Mouse (Mus musculus): Measurements from ENCODE around the gene Maml3. TPM values are rescaled to one million over a fixed set of nuclear protein-coding genes. Genes with fewer than 3 reads are reported as not detected.

Maml3 gene
- polyA plus RNA-seq, 1 experiment from 2014 or later, result 5.2 TPM

DNA sequence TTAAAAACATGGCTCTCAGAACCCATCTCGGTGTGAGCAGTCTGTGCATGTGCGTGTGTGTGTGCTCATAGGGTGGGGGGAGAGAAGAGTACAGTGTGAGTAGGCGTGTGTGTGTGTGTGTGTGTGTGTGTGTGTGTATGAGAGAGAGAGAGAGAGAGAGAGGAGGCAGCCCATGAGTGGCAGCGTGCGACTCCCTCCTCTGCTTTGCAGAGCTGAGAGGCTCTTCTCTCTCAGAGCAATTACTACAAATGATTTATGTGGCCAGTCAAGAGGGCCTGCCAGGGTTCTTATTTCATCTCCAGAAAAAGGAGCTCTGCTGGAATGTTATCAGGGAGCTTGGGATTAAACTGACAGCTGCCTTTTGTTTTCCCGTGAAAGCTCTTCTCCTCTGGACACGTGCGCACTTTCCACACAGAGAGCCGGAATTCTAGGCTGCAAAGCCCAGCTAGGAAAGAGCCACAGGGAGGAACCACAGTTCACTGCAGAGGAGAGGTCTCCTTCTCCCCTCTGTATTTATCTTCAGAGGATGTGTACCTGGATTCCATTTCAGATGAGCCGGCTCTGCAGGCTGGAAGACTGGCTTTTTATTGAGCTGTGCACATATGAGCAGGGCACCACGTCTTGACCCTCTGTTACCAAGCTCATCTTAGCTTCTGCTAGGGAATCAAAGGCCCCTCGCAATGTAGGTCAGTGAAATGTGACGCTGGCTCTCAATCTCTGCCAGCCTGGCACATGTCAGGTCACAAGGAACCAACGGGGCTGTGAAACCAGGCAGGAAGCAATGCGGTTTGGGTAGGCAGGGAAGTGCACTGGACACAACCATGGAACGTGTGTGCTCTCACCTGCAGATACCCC lies 325.9 kb downstream of the Maml3 start:
- Histone ChIP-seq H3K9me3 (no peaks in the 10 kb centered on the region), H3K4me2 (no peak overlapping the region), H3K27me3 (replicated peaks) (no peaks in the 10 kb centered on the region), H3K36me3 (no peaks in the 10 kb centered on the region), H3K4me1 (peaks cover 12% of the 10 kb centered on the region), H3K4me3 (replicated peaks) (no peak overlapping the region), H3K27ac (peak overlapping the region; percentile 52; the same call in 1 of the 2 replicates), H3K9ac (no peak overlapping the region)
- 15% methylated on average over 16 of the region's 16 CpGs for WGBS
- ATAC-seq (ENCODE audit: insufficient read depth, low FRiP score, low read depth), result peak; percentile 47; the same call in 1 of the 2 replicates

DNA sequence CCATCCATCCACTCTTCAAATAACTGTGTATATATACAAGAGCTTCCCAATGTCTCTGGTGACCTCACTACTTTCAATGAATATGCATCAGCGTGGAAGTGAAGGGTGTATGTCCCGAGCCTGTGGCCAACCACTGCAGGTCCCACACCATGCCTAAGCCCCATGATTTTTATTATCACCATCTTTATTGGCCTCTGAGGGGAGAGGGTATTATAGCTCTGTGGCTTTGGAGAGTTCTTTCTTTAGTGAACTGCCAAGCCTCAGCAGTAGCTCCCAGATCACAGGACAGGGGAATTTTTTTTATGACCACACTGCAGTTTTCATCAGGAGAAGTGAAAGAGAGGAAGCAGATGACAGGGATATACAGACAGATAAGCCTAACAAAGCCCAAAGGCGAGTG lies 326.7 kb downstream of the Maml3 start:
- no peak for ATAC-seq (ENCODE audit: insufficient read depth, low FRiP score, low read depth)
- H3K27ac ChIP-seq, result peak overlapping the region; percentile 52; the same call in 1 of the 2 replicates
- H3K36me3 ChIP-seq, result no peaks in the 10 kb centered on the region
- WGBS, result 72% methylated on average over 3 of the region's 3 CpGs
- H3K27me3 ChIP-seq (replicated peaks), result no peaks in the 10 kb centered on the region
- no peaks in the 10 kb centered on the region for H3K9me3 ChIP-seq
- no peak overlapping the region for H3K4me2 ChIP-seq
- peaks cover 12% of the 10 kb centered on the region for H3K4me1 ChIP-seq
- H3K4me3 ChIP-seq (replicated peaks), result no peak overlapping the region
- no peak overlapping the region for H3K9ac ChIP-seq

DNA sequence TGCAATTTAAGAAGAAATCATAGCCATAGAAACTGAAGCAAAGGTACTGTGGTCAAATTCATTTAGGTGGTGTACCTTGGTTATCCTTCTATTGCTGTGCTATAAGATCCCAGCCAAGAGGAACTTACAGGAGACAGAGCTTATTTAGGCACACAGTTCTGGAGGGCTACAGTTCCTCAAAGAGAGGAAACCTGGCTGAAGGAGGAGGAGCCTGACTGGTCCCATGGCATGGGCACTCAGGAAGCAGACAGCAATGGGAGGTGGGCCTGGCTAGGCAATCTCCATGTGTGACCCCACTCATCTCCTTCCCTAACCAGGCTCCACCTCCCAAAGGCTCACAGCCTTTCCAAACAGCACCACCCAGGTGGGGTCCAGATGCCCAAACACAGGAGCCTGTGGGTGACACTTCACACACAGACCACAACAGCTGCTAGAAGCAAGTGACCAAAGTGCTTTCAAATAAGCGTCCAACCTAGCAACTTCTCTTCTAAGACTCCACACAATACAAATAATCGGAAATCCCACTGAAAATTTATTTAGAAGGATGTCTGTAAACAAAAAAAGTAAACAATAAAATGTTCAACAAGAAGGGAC lies 328.8 kb downstream of the Maml3 start:
- no peaks in the 10 kb centered on the region for H3K9me3 ChIP-seq
- 77% methylated on average over 2 of the region's 2 CpGs for WGBS

DNA sequence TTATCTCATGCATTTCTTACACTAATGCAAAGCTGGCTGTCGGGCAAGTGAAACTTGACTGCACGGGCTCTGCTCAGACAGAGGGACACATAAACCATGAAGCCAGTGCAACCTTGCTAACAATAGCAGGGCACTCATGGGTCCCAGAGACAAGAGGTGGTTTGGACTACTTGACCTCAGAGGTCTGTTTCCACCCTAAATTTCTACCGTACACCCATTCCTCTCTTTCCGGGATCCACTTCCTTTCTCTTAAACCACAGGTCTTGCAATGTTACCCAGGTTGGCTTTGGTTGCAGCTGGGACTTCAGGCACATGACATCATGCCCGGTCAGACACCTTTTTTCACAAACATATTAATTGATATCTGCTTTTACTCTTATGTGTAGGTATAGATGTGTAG lies 331.3 kb downstream of the Maml3 start:
- H3K27ac ChIP-seq, result no peak overlapping the region
- H3K9ac ChIP-seq, result no peak overlapping the region
- H3K4me1 ChIP-seq, result peaks cover 6% of the 10 kb centered on the region
- no peak for ATAC-seq (ENCODE audit: insufficient read depth, low FRiP score, low read depth)
- no peak overlapping the region for H3K4me2 ChIP-seq
- no peaks in the 10 kb centered on the region for H3K27me3 ChIP-seq (replicated peaks)
- H3K4me3 ChIP-seq (replicated peaks), result no peak overlapping the region
- no peaks in the 10 kb centered on the region for H3K9me3 ChIP-seq
- no peaks in the 10 kb centered on the region for H3K36me3 ChIP-seq
- 78% methylated on average over 5 of the region's 5 CpGs for WGBS

More for the DNA sequence above, 328.8 kb downstream of the Maml3 start:
- no peaks in the 10 kb centered on the region for H3K36me3 ChIP-seq
- no peak overlapping the region for H3K4me2 ChIP-seq
- peaks cover 12% of the 10 kb centered on the region for H3K4me1 ChIP-seq
- H3K27ac ChIP-seq, result no peak overlapping the region
- no peak overlapping the region for H3K4me3 ChIP-seq (replicated peaks)
- H3K27me3 ChIP-seq (replicated peaks), result no peaks in the 10 kb centered on the region
- H3K9ac ChIP-seq, result no peak overlapping the region
- ATAC-seq (ENCODE audit: insufficient read depth, low FRiP score, low read depth), result no peak

DNA sequence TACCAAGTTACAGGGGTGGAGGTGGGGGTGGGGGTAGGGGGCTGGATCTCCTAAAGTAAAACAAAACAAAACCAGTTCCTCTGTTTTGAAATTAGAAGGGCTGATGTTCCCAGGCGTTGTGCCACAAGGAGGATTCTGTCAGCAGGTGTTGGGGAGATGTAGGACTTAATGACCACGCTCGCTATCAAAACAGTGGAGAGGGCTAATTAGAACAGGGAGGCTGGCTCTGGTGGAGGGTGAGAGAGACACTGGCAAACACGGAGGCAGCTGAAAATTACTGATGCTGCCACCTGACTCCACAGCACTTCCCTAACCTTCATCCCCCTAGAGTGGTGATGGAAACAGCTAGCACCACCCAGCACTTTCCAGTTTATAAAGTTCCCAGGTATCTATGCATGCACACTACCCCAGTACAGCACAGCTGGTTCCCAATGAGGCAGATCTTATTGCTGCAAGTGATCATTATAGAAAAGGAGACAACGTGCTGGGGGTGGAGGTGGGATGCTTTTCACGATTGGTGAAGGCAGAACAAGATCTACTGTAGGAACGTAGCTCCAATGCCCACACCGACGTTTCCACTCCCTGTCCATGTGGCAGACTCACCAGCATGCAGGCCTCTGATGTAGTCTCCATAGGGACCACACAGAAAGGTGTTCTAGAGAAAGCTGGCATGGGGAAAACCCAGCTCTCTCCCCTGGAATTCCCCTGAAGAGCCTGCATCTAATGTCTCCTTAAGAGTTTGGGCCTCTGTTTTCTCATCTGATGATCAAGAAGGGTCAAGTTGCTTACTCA lies 332.8 kb downstream of the Maml3 start:
- Histone ChIP-seq H3K36me3 (no peaks in the 10 kb centered on the region), H3K4me3 (replicated peaks) (no peak overlapping the region), H3K27ac (no peak overlapping the region), H3K9me3 (no peaks in the 10 kb centered on the region), H3K4me1 (no peaks in the 10 kb centered on the region), H3K4me2 (no peak overlapping the region), H3K27me3 (replicated peaks) (no peaks in the 10 kb centered on the region), H3K9ac (no peak overlapping the region)
- no peak for ATAC-seq (ENCODE audit: insufficient read depth, low FRiP score, low read depth)
- 69% methylated on average over 9 of the region's 9 CpGs for WGBS

DNA sequence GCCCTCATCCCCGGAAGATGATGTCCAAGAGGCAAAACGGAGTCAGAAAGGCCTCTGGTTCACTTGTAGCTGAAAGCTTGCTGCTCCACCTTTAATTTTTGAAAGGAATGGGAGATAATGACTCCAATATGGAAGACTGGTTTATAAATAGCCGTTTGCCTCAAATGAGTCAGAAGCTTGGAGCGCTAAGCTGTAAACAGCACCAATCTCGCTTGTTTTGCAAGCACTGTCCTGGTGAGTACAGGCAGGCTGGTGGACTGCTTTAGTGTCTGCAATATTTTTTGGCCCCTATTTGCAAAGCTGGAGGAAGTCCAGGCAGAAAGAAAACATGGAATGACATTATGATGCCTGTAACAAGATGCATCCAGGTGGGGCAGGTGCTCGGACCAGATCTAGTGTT lies 335.7 kb downstream of the Maml3 start:
- H3K9ac ChIP-seq, result no peak overlapping the region
- no peak for ATAC-seq (ENCODE audit: insufficient read depth, low FRiP score, low read depth)
- H3K9me3 ChIP-seq, result no peaks in the 10 kb centered on the region
- H3K36me3 ChIP-seq, result no peaks in the 10 kb centered on the region
- H3K4me1 ChIP-seq, result no peaks in the 10 kb centered on the region
- no peak overlapping the region for H3K4me2 ChIP-seq
- WGBS, result 86% methylated on average over 6 of the region's 6 CpGs
- no peak overlapping the region for H3K4me3 ChIP-seq (replicated peaks)
- no peak overlapping the region for H3K27ac ChIP-seq
- H3K27me3 ChIP-seq (replicated peaks), result no peaks in the 10 kb centered on the region

DNA sequence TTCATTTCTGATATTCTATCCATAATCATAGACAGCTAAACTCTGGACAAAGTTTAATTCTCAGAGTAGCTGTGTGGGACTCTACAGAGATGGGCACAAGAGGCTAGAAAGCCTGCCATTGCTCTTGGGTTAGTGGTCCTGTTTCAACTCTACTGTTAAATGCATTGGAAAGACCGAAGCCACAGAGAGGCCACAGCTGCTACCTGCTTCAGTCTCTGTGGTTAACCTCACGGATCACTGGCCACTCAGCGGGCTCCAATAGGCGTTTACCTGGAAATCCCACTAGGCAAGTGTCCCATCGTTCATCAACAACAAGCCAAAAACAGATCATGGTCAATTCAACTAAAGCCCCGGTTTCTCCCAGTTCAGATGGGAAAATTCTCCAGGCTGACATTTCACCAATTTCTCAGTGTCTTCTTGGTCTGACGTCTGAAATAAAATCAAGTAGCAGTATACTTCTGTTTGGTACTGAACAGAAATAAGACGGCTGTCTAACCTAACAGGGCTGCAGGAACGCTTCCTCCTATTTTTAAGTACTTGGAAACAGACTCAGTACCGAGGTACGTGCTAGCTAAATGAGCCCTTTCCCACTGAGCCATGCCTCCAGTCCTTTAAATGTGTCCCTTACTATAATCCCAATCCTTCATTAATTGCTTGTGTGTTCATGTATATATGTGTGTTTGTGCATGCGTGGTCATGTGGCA lies 339.5 kb downstream of the Maml3 start:
- Histone ChIP-seq H3K9ac (no peak overlapping the region), H3K4me3 (replicated peaks) (no peak overlapping the region), H3K4me1 (no peaks in the 10 kb centered on the region), H3K27ac (no peak overlapping the region), H3K36me3 (no peaks in the 10 kb centered on the region), H3K27me3 (replicated peaks) (no peaks in the 10 kb centered on the region), H3K4me2 (no peak overlapping the region), H3K9me3 (no peaks in the 10 kb centered on the region)
- 74% methylated on average over 12 of the region's 12 CpGs for WGBS
- ATAC-seq (ENCODE audit: insufficient read depth, low FRiP score, low read depth), result no peak

DNA sequence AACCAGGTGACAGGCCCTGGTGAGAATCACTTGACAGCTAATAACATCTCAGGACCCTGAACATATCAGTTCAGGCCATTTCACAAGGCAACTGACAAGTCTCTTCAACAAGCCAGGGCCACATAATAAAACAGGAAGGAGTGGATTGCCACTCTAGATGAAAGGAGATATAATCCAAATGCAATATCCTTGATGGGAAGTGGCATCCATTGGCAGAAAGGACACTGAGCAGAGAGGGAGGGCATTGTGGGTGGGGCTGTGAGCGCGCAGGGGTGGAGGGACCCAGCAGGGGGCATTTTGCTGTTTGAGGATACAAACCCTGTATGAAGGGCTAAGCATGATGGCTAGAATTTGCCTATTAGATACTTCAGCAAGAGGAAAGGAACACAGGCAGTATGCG lies 340.7 kb downstream of the Maml3 start:
- H3K4me3 ChIP-seq (replicated peaks), result no peak overlapping the region
- H3K4me1 ChIP-seq, result no peaks in the 10 kb centered on the region
- H3K36me3 ChIP-seq, result no peaks in the 10 kb centered on the region
- no peak overlapping the region for H3K9ac ChIP-seq
- WGBS, result 90% methylated on average over 3 of the region's 3 CpGs
- H3K27ac ChIP-seq, result no peak overlapping the region
- H3K9me3 ChIP-seq, result no peaks in the 10 kb centered on the region
- ATAC-seq (ENCODE audit: insufficient read depth, low FRiP score, low read depth), result no peak
- no peaks in the 10 kb centered on the region for H3K27me3 ChIP-seq (replicated peaks)
- no peak overlapping the region for H3K4me2 ChIP-seq

DNA sequence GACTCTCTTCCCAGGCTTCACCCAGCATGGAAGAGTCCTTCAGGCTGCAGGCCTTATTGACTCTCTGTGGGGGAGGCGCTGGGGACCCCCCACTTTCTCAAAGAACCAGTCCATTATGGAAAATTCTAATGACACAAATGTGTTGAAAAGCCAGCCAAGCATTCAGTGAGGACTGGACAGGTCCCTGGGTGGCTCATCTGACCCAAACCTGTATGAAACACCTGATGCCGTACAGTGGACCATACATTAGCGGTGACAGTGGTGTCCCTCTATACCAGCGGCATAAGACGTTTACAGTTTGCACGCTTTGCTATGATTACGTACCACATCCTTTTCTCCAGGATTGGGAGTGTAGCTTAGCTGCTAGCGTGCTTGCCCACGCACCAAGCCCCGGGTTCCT lies 342.0 kb downstream of the Maml3 start:
- Histone ChIP-seq H3K4me3 (replicated peaks) (no peak overlapping the region), H3K9me3 (no peaks in the 10 kb centered on the region), H3K9ac (no peak overlapping the region), H3K27ac (no peak overlapping the region), H3K27me3 (replicated peaks) (no peaks in the 10 kb centered on the region), H3K4me2 (no peak overlapping the region), H3K36me3 (no peaks in the 10 kb centered on the region), H3K4me1 (no peaks in the 10 kb centered on the region)
- no peak for ATAC-seq (ENCODE audit: insufficient read depth, low FRiP score, low read depth)
- WGBS, result 92% methylated on average over 10 of the region's 10 CpGs

DNA sequence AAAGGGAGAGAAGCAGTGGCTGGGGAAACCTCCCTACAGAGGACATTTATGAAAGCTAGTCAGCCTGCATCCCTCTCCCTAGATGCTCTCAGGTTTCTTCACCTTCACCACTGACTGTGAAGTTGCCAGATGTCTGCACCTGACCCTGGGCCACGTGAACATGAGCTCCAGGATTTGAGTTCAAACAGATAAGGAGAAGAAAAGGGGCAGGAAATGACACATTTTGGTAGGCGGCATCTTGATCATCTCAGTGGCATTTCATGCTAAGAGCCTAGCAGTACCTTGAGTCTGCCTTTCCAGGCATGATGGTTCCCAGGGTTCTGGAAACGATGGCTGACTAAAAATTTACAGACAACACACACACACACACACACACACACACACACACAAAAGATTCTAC lies 345.3 kb downstream of the Maml3 start:
- Histone ChIP-seq H3K4me2 (no peak overlapping the region), H3K4me1 (no peaks in the 10 kb centered on the region), H3K9me3 (no peaks in the 10 kb centered on the region), H3K27ac (no peak overlapping the region), H3K36me3 (no peaks in the 10 kb centered on the region), H3K4me3 (replicated peaks) (no peak overlapping the region), H3K27me3 (replicated peaks) (no peaks in the 10 kb centered on the region), H3K9ac (no peak overlapping the region)
- no peak for ATAC-seq (ENCODE audit: insufficient read depth, low FRiP score, low read depth)
- WGBS, result 64% methylated on average over 3 of the region's 3 CpGs

DNA sequence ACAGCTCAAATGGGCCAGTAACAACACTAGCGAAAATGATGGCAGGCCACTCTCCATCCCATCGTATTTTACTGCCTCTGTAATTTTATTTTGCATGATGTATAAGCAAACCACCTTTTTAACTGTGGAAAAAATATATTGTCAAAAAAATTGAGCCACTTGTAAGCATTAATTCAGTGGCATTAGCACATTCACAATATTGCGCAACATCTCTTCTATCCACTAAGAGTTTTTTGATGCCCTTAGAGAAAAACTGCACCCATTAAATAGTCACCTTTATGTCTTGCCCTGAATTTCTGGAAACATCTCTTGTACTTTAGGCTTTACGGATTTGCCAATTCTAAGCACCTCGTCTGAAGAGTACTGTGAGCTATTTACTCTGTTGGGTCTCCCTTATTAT lies 347.8 kb downstream of the Maml3 start:
- no peak overlapping the region for H3K4me2 ChIP-seq
- H3K9ac ChIP-seq, result no peak overlapping the region
- H3K9me3 ChIP-seq, result no peaks in the 10 kb centered on the region
- no peak overlapping the region for H3K4me3 ChIP-seq (replicated peaks)
- H3K27me3 ChIP-seq (replicated peaks), result no peaks in the 10 kb centered on the region
- 93% methylated on average over 5 of the region's 5 CpGs for WGBS
- no peak for ATAC-seq (ENCODE audit: insufficient read depth, low FRiP score, low read depth)
- H3K36me3 ChIP-seq, result no peaks in the 10 kb centered on the region
- no peaks in the 10 kb centered on the region for H3K4me1 ChIP-seq
- no peak overlapping the region for H3K27ac ChIP-seq
